Comparison of ENCODE assay signal across 9 mouse cellular contexts in the genomic region with DNA sequence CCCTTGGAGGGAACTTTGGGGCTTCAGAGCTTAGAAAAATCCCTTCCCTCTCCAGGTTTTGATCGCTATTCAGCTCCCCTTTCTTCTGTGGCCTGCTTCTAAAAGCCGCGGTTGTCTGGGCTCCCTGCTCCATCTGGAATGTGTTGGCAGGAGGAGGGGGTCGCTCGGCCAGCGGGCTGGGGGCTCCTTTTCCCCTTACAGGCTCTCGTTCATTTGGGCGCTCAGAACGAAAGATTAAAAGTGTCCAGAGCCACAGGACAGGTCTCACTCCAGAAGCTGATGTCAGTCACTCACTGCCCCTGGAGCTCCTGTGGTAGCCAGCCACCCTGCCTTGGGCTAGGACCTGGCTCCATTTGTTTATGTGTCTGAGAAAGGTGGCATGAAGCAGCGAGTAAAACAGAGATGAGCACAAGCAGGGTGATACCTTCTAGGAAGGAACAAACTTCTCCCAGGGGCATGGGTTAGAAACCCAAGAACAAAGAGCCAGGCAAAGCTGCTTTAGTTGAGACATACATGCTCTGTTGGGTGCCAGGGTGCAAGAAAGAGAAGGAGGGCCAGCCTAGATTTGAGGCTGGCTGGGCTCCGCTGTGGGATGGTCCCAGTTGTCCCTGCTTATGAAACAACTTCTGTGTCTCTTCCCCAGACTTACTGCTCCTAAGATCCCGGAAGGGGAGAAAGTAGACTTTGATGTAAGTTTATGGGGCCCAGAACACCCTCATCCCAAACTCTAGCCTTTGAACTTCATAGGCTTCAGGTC. TPM values are rescaled to one million over a fixed set of nuclear protein-coding genes. Genes with fewer than 3 reads are reported as not detected.
DNase-seq lines count a peak whose midpoint lies in the region; ATAC-seq and TF ChIP-seq lines count a peak whose summit lies in the region.
"Had no signal": no experiment of that assay in that cellular context is flagged by ENCODE, and none has a peak within 500 bp of the region (broad histone marks: within the 10 kb centered on the region; RNA-seq: fewer than 3 reads in every experiment).

No protein-coding gene starts in this region.

- WGBS in limb, embryonic 10.5 days = 10% methylated on average over 12 of the region's 12 CpGs
- WGBS in neural tube, embryonic 15.5 days = 13% methylated on average over 12 of the region's 12 CpGs

- DNase-seq in layer of hippocampus, postnatal 10 days (ENCODE audit: low spot score in 2 of 2) = peak; percentile 25 to 35
- no peak for DNase-seq in layer of hippocampus, adult 2 months (ENCODE audit: low spot score in 2 of 2)
- peak; percentile 43 for DNase-seq in fibroblast of lung, adult 2 months (ENCODE audit: low read depth)
- DNase-seq in limb, embryonic 10.5 days (ENCODE audit: low spot score) = peak; percentile 76
- DNase-seq in spleen, postnatal 4 days (ENCODE audit: low spot score in 2 of 2) = no peak
- no peak for DNase-seq in cerebellum, postnatal 14 days
- no peak for DNase-seq in thymus, postnatal 4 days
- DNase-seq: thymus, postnatal 25 days had no signal

- H3K36me3 ChIP-seq in limb, embryonic 10.5 days = no peaks in the 10 kb centered on the region
- no peaks in the 10 kb centered on the region for H3K36me3 ChIP-seq in neural tube, embryonic 15.5 days

- H3K27me3 ChIP-seq in limb, embryonic 10.5 days (ENCODE audit: low read depth, poor library complexity, severe bottlenecking) = no peaks in the 10 kb centered on the region
- H3K27me3 ChIP-seq in neural tube, embryonic 15.5 days (replicated peaks) = peaks cover 7% of the 10 kb centered on the region; the same call in 1 of the 2 replicates

- H3K4me2 ChIP-seq in neural tube, embryonic 15.5 days = no peak overlapping the region; the same call in 1 of the 2 replicates

- no peak overlapping the region for H3K9ac ChIP-seq in neural tube, embryonic 15.5 days (replicated peaks)

- H3K27ac ChIP-seq in layer of hippocampus, adult 2 months = no peak overlapping the region
- peak overlapping the region; percentile 94 for H3K27ac ChIP-seq in limb, embryonic 10.5 days
- peak overlapping the region; percentile 78 for H3K27ac ChIP-seq in neural tube, embryonic 15.5 days (replicated peaks)

- H3K4me1 ChIP-seq in limb, embryonic 10.5 days = peaks cover 68% of the 10 kb centered on the region
- H3K4me1 ChIP-seq in neural tube, embryonic 15.5 days = peaks cover 23% of the 10 kb centered on the region

- TF ChIP-seq CTCF in layer of hippocampus, adult 2 months (conservative IDR thresholded peaks at IDR 0.05) = no peak

- H3K9me3 ChIP-seq in limb, embryonic 10.5 days (replicated peaks) = no peaks in the 10 kb centered on the region
- H3K9me3 ChIP-seq in neural tube, embryonic 15.5 days (replicated peaks) = no peaks in the 10 kb centered on the region

- H3K4me3 ChIP-seq in layer of hippocampus, adult 2 months = no peak overlapping the region
- H3K4me3 ChIP-seq in limb, embryonic 10.5 days = peak overlapping the region; percentile 22
- H3K4me3 ChIP-seq in neural tube, embryonic 15.5 days (replicated peaks) = no peak overlapping the region

- ATAC-seq in neural tube, embryonic 15.5 days (ENCODE audit: low FRiP score) = no peak

RNA-seq across cellular contexts. Expression of gene Tnnt3, which starts 11.6 kb away (rescaled TPM):
- under 1 TPM; 0.82 to 0.96 TPM for total RNA-seq in layer of hippocampus, postnatal 10 days (2021)
- not detected for total RNA-seq in layer of hippocampus, adult 2 months (2021)
- 1.6 and 1.7 TPM in 2 replicates for polyA plus RNA-seq in limb, embryonic 10.5 days (2016; fragmentation: Nextera tagmentation; extraction: Ambion mirVana)
- polyA plus RNA-seq in neural tube, embryonic 15.5 days (2015; fragmentation: Nextera tagmentation; extraction: Ambion mirVana) = 14.9 and 26.9 TPM in 2 replicates

RNA-seq across cellular contexts. Expression of gene Mrpl23, which starts 22.3 kb away (rescaled TPM):
- total RNA-seq in layer of hippocampus, postnatal 10 days (2021) = 10 to 100 TPM in 1 of 2 experiments, 1 to 10 TPM in 1; 8.4 to 12.9 TPM
- total RNA-seq in layer of hippocampus, adult 2 months (2021) = 1 to 10 TPM; 7.9 to 8.8 TPM
- polyA plus RNA-seq in limb, embryonic 10.5 days (2016; fragmentation: Nextera tagmentation; extraction: Ambion mirVana) = 25.9 and 33.7 TPM in 2 replicates
- polyA plus RNA-seq in neural tube, embryonic 15.5 days (2015; fragmentation: Nextera tagmentation; extraction: Ambion mirVana) = 21.0 and 27.9 TPM in 2 replicates

RNA-seq across cellular contexts. Expression of gene Lsp1, which starts 49.6 kb away (rescaled TPM):
- total RNA-seq in layer of hippocampus, postnatal 10 days (2021) = 1 to 10 TPM; 3.6 to 5.0 TPM
- total RNA-seq in layer of hippocampus, adult 2 months (2021) = 1 to 10 TPM; 1.4 to 1.7 TPM
- polyA plus RNA-seq in limb, embryonic 10.5 days (2016; fragmentation: Nextera tagmentation; extraction: Ambion mirVana) = 28.7 and 31.1 TPM in 2 replicates
- polyA plus RNA-seq in neural tube, embryonic 15.5 days (2015; fragmentation: Nextera tagmentation; extraction: Ambion mirVana) = 6.9 and 58.6 TPM in 2 replicates

Comparison
In these comparisons a context has a peak if more than half of its experiments do, and no peak if none do; other contexts are left out.
1. DNase-seq: peak in layer of hippocampus, postnatal 10 days (2 of 2), fibroblast of lung, adult 2 months (single experiment) and limb, embryonic 10.5 days (single experiment); none in layer of hippocampus, adult 2 months (0 of 2), spleen, postnatal 4 days (0 of 2), cerebellum, postnatal 14 days (0 of 2) and thymus, postnatal 4 days (single experiment).